Mouse (Mus musculus) brown adipose tissue, adult 24 weeks (tissue): ENCODE results near the gene Gm3604. TPM values are rescaled to one million over a fixed set of nuclear protein-coding genes. Genes with fewer than 3 reads are reported as not detected.
"Not testable (repeated sequence)": the region's sequence is repeated elsewhere in the genome, so short reads cannot be mapped to it uniquely, and the experiment has no call there.

Experiments
- H3K27ac ChIP-seq: fragments of 200-500 bp; replicated peaks from 2 replicates; pipeline ENCODE4 v1.5.1; 2012; ENCODE audit warnings: low read depth, mild to moderate bottlenecking, low read length
- H3K4me1 ChIP-seq: fragments of 200-500 bp; 2 replicates; pipeline ENCODE4 v1.6.1; 2012; ENCODE audit warnings: low read length, mixed read lengths; ENCODE audit not compliant: control insufficient read depth, insufficient read depth, insufficient read length
- H3K4me3 ChIP-seq: fragments of 200-500 bp; 2 replicates; pipeline ENCODE4 v1.5.1; 2012; ENCODE audit warnings: low read depth, mild to moderate bottlenecking, low read length, moderate library complexity; ENCODE audit not compliant: insufficient read depth
- polyA plus RNA-seq: library from polyadenylated mRNA; stranded (reverse); fragments of >200 nt; gene quantifications from 2 replicates; pipeline ENCODE4 v1.2.4, GENCODE M21; 2012; ENCODE audit not compliant: missing spikeins, insufficient read depth, insufficient read length

The Gm3604 gene
- 0.92 and 1.9 TPM in 2 replicates for polyA plus RNA-seq

GRCm38 (mm10) chr13:62382952-62383351 is at the start of gene Gm3604:
Gene Gm3604, minus strand, starts transcription at chr13:62383177.
- H3K4me3 ChIP-seq: peak within 1 kb of the TSS; percentile 72
- H3K27ac ChIP-seq, H3K4me1 ChIP-seq: not testable (repeated sequence)

DNA sequence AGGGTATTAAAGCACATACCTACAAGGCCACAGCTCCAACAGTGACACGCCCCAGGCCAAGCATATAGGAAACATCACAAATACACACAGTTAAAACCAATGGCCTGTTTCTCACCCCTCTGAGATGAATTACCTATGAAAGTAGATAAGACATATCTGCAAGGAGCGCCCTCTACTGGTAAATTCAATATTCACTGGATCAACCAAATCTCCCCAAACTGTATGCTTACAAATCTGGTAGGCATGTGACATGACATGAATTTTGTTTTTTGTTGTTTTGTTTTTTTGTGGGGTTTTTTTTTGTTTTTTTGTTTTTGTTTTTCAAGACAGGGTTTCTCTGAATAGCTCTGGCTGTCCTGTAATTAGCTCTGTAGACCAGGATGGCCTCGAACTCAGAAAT is 16.2 kb upstream of the Gm3604 start:
- H3K4me3 ChIP-seq, H3K27ac ChIP-seq, H3K4me1 ChIP-seq: not testable (repeated sequence)

GRCm38 (mm10) chr13:62390076-62390620 is 7.2 kb upstream of the Gm3604 start:
- not testable (repeated sequence) for H3K27ac ChIP-seq, H3K4me3 ChIP-seq, H3K4me1 ChIP-seq

GRCm38 (mm10) chr13:62331786-62332185 is 51.2 kb downstream of the Gm3604 start:
- no peak overlapping the region for H3K27ac ChIP-seq
- H3K4me3 ChIP-seq: no peak overlapping the region
- H3K4me1 ChIP-seq: no peaks in the 10 kb centered on the region

DNA sequence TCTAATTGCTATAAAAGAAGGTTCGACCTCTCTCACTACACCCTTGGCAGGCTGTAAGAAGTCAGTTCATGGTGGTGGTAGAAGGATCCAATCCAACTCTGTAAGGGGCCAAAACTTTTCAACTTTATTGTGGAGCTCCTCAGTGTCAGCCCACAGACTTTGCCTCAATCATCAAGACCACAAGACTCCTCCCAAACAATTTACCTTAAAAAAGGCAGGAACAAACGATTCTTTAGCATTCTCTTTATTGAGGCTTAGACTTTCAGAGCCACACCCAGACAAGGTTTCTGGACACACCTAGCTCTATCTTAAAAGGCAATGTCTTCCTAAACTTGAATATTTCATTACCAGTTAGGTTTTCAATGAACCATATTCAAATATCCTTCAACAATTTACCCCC is 51.6 kb downstream of the Gm3604 start:
- no peaks in the 10 kb centered on the region for H3K4me1 ChIP-seq
- H3K4me3 ChIP-seq: no peak overlapping the region
- H3K27ac ChIP-seq: no peak overlapping the region

Other genes starting within 250 kb of the Gm3604 start
- 3.6 and 6.5 TPM in 2 replicates for gene Gm49359, start 83.7 kb upstream of the Gm3604 start, polyA plus RNA-seq
- gene Zfp935, start 175.3 kb upstream of the Gm3604 start, polyA plus RNA-seq: not detected in 2 replicates
- gene Zfp934, start 188.0 kb upstream of the Gm3604 start, polyA plus RNA-seq: 4.5 and 5.2 TPM in 2 replicates
- gene 6720489N17Rik, start 241.0 kb upstream of the Gm3604 start, polyA plus RNA-seq: 0.59 and 1.3 TPM in 2 replicates